Mouse (Mus musculus) stomach, embryonic 14.5 days (tissue): Measurements from ENCODE around the gene Cited1. TPM values are rescaled to one million over a fixed set of nuclear protein-coding genes. Genes with fewer than 3 reads are reported as not detected.
A peak's percentile ranks its signal among the peaks of the same experiment; 100 is the strongest.

Source experiments
- ATAC-seq: fragments of 200-750 bp; cut with Nextera tagmentation; 2 replicates; pipeline ENCODE4 v1.8.0; 2017; ENCODE audit warnings: low read depth, moderate TSS enrichment; ENCODE audit not compliant: insufficient number of reproducible peaks, insufficient read depth, low FRiP score
- H3K27ac ChIP-seq: fragments of 300-500 bp; sonication (generic); 2 replicates; pipeline ENCODE4 v1.5.1; 2014; ENCODE audit warnings: mild to moderate bottlenecking, low read length, moderate library complexity, mixed read lengths
- H3K27me3 ChIP-seq: fragments of 300-500 bp; sonication (generic); 2 replicates; pipeline ENCODE4 v1.6.1; 2014; ENCODE audit warnings: low read length, control low read depth, mixed read lengths; ENCODE audit not compliant: control insufficient read depth, insufficient read depth
- H3K36me3 ChIP-seq: fragments of 300-500 bp; sonication (generic); 2 replicates; pipeline ENCODE4 v1.6.1; 2014; ENCODE audit warnings: mild to moderate bottlenecking, control low read depth, low read length, moderate library complexity, mixed read lengths; ENCODE audit not compliant: control insufficient read depth, insufficient read depth
- H3K4me1 ChIP-seq: fragments of 300-500 bp; sonication (generic); 2 replicates; pipeline ENCODE4 v1.6.1; 2014; ENCODE audit warnings: low read length, control low read depth, mixed read lengths; ENCODE audit not compliant: control insufficient read depth, insufficient read depth
- H3K4me2 ChIP-seq: fragments of 300-500 bp; sonication (generic); replicated peaks from 2 replicates; pipeline ENCODE4 v1.6.1; 2014; ENCODE audit warnings: low read depth, low read length, control low read depth
- H3K4me3 ChIP-seq: fragments of 300-500 bp; sonication (generic); 2 replicates; pipeline ENCODE4 v1.5.1; 2014; ENCODE audit warnings: low read depth, low read length, control low read depth
- H3K9ac ChIP-seq: fragments of 300-500 bp; sonication (generic); replicated peaks from 2 replicates; pipeline ENCODE4 v1.6.1; 2014; ENCODE audit warnings: low read depth, mild to moderate bottlenecking, control low read depth, low read length, moderate library complexity, mixed read lengths
- H3K9me3 ChIP-seq: fragments of 300-500 bp; sonication (generic); 2 replicates; pipeline ENCODE4 v1.6.1; 2016; ENCODE audit warnings: low read depth, low read length, control low read depth; ENCODE audit not compliant: control insufficient read depth
- WGBS: fragments of 180-500 bp; shearing (Covaris S2); extraction: QIAGEN DNeasy Blood & Tissue Kit; methylation state at CpG from one replicate; pipeline ENCODE4 v1.1.7; 2014; 5-methylcytosine and 5-hydroxymethylcytosine counted together
- polyA plus RNA-seq: library from polyadenylated mRNA; unstranded; fragments of >200 nt; fragmentation: Nextera tagmentation; extraction: Ambion mirVana; gene quantifications from 2 replicates; pipeline ENCODE4 v1.2.1, GENCODE M21; 2014

Gene Cited1
- polyA plus RNA-seq = 3.8 and 5.1 TPM in 2 replicates

- peak within 1 kb of the TSS; percentile 40 for H3K4me3 ChIP-seq
Observed at GRCm38 (mm10) chrX:102251937-102252860, at the start of gene Cited1. Gene Cited1, minus strand, starts transcription at chrX:102252181.

DNA sequence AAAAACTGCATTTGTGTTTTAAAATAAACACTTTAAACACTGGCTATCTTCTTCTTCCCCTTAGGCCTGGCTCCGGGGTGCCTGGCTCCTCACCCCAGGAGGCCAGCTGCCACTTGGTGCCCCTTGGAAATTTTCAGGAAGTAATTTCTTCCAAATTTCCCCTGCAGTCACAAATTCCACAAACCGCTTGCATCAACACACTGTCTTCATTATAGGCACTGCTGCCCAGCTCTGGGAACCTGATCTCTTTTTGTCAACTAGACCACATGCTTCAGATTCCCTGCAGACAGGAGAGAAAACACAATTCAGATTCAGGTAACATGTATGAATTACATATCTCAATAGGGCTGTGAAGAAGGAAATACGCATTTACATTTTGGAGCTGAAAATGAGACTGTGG lies 32.9 kb upstream of the Cited1 start:
- WGBS = 77% methylated on average over 3 of the region's 3 CpGs
- ATAC-seq = no peak
- no peak overlapping the region for H3K9ac ChIP-seq

More at GRCm38 (mm10) chrX:102251937-102252860, at the start of gene Cited1:
- H3K27me3 ChIP-seq = peaks cover 15% of the 10 kb centered on the region; the same call in 1 of the 2 replicates
- ATAC-seq = peak; percentile 89
- peak within 1 kb of the TSS; percentile 10; the same call in 1 of the 2 replicates for H3K9ac ChIP-seq
- H3K27ac ChIP-seq = no peak within 1 kb of the TSS
- H3K4me1 ChIP-seq = no peaks in the 10 kb centered on the region
- peak within 1 kb of the TSS; percentile 88 for H3K4me2 ChIP-seq
- no peaks in the 10 kb centered on the region for H3K36me3 ChIP-seq
- no peaks in the 10 kb centered on the region for H3K9me3 ChIP-seq
- WGBS = 20% methylated on average over 44 of the region's 44 CpGs

DNA sequence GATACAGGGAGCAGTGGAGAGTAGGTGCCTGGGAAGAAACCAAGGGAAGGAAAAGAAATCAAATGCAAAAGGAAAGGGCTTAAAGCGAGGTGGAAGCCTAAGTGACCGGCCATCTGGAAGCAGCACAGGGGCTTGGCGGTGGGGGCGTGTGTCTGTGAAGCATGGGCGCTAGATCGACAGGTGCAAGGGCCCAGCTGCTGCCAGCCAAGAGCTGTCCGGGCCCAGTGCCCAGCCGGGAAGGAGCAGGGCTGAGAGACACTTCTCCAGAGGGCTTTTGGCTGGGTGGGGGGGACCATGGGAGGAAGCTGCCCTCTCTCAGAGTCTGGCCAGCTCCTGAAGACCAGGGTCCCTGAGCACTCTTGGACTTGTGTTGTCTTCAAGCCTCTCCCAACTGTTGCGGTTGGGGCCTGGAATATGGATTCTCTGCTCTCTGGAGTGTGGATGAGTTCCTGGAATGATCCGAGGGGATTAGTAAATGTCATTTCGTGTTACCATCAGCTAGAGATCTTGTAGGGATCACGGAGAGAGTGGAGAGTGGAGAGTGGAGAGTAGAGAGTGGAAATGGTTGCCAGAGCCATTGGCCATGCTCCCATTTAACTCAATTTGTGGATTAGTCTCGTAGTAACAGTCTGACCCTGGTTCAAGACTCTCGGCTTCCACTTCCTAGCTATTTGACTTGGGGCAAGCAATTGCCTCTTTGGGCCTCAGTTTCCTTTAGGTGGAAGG lies 10.8 kb upstream of the Cited1 start:
- Histone ChIP-seq H3K4me3 (no peak overlapping the region), H3K4me1 (no peaks in the 10 kb centered on the region), H3K27me3 (no peaks in the 10 kb centered on the region), H3K9ac (no peak overlapping the region), H3K27ac (no peak overlapping the region), H3K4me2 (no peak overlapping the region), H3K36me3 (no peaks in the 10 kb centered on the region), H3K9me3 (no peaks in the 10 kb centered on the region)
- 80% methylated on average over 14 of the region's 14 CpGs for WGBS
- no peak for ATAC-seq

More for the DNA sequence above, 32.9 kb upstream of the Cited1 start:
- Histone ChIP-seq H3K4me1 (no peaks in the 10 kb centered on the region), H3K4me3 (no peak overlapping the region), H3K27ac (no peak overlapping the region), H3K27me3 (no peaks in the 10 kb centered on the region), H3K4me2 (no peak overlapping the region), H3K36me3 (no peaks in the 10 kb centered on the region), H3K9me3 (no peaks in the 10 kb centered on the region)

DNA sequence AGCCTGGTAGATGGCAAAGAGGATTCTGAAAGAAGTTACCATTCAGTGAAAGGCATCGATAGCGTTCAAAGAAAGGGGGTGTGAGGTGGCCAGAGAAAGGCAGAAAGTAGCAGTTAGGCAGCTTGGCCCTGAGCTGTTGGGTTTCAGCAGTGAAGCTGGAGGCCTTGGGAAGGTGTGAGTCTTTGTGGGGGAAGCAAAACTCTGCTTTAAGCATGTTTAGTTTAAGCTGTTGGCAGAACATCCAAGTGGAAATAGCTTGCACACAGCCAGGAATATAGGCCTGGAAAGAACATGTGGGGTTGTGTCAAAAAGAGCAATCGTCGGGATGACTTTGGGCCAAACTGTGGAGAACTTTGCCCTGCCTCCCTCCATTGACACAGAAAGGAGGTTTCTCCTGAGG lies 7.8 kb upstream of the Cited1 start:
- no peak for ATAC-seq
- Histone ChIP-seq H3K9ac (no peak overlapping the region), H3K27me3 (no peaks in the 10 kb centered on the region), H3K36me3 (no peaks in the 10 kb centered on the region), H3K4me3 (no peak overlapping the region), H3K9me3 (no peaks in the 10 kb centered on the region), H3K4me1 (no peaks in the 10 kb centered on the region), H3K4me2 (no peak overlapping the region), H3K27ac (no peak overlapping the region)
- WGBS = 92% methylated on average over 4 of the region's 4 CpGs

GRCm38 (mm10) chrX:102253892-102254291 lies 1.9 kb upstream of the Cited1 start:
- Histone ChIP-seq H3K4me1 (no peaks in the 10 kb centered on the region), H3K27me3 (peaks cover 11% of the 10 kb centered on the region; the same call in 1 of the 2 replicates), H3K4me2 (peak overlapping the region; percentile 27; the same call in 1 of the 2 replicates), H3K9ac (no peak overlapping the region), H3K36me3 (no peaks in the 10 kb centered on the region), H3K4me3 (no peak overlapping the region), H3K27ac (no peak overlapping the region), H3K9me3 (no peaks in the 10 kb centered on the region)
- WGBS = 21% methylated on average over 7 of the region's 7 CpGs
- no peak for ATAC-seq

- Histone ChIP-seq H3K4me3 (peak overlapping the region; percentile 40), H3K27me3 (peaks cover 15% of the 10 kb centered on the region; the same call in 1 of the 2 replicates), H3K4me2 (peak overlapping the region; percentile 88), H3K9ac (peak overlapping the region; percentile 10; the same call in 1 of the 2 replicates), H3K4me1 (no peaks in the 10 kb centered on the region), H3K36me3 (no peaks in the 10 kb centered on the region), H3K27ac (no peak overlapping the region), H3K9me3 (no peaks in the 10 kb centered on the region)
- peak; percentile 38; the same call in 1 of the 2 replicates for ATAC-seq
- 22% methylated on average over 70 of the region's 80 CpGs for WGBS
Observed at GRCm38 (mm10) chrX:102251221-102251936, 602 bp downstream of the Cited1 start.

GRCm38 (mm10) chrX:102250891-102251170 lies 1.1 kb downstream of the Cited1 start:
- Histone ChIP-seq H3K4me2 (peak overlapping the region; percentile 88), H3K4me1 (no peaks in the 10 kb centered on the region), H3K27ac (no peak overlapping the region), H3K27me3 (peaks cover 15% of the 10 kb centered on the region; the same call in 1 of the 2 replicates), H3K4me3 (peak overlapping the region; percentile 40), H3K9ac (no peak overlapping the region), H3K36me3 (no peaks in the 10 kb centered on the region), H3K9me3 (no peaks in the 10 kb centered on the region)
- ATAC-seq = no peak
- 14% methylated on average over 23 of the region's 24 CpGs for WGBS
